Mouse (Mus musculus) thymus, adult 2 months (tissue): ENCODE measurements around the gene Ndufaf2.

ENCODE experiments used
- CTCF ChIP-seq: fragments of 200-500 bp; IDR thresholded peaks from 2 replicates; pipeline ENCODE4 v1.5.1; 2012; ENCODE audit warnings: mild to moderate bottlenecking, control low read depth, low read length, moderate library complexity, borderline replicate concordance; ENCODE audit not compliant: control insufficient read depth, poor library complexity, insufficient read depth; ENCODE audit errors: extremely low read depth
- POLR2A ChIP-seq: fragments of 200-500 bp; IDR thresholded peaks from 2 replicates; pipeline ENCODE4 v1.6.1; 2012; ENCODE audit warnings: mild to moderate bottlenecking, low read length, control low read depth, moderate library complexity; ENCODE audit not compliant: control insufficient read depth, poor library complexity, insufficient read depth; ENCODE audit errors: extremely low read depth

DNA sequence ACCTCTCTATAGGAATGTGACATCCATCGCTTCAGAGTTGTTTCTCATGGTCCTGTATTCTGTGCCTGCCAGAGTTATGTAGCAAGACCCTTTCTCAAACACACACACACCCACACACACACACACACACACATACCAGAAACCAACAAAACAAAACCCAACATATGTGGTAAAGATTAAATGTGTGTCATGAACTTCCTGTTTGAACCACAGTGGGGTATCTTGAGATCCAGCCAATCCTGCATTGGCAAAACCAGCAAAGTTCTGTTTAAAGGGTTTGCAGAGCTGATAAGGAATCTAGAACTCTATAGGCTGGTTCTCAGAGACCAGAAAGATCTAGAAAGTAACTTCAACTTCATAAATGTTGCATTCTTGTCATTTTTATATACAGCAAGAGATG, 11.6 kb upstream of the Ndufaf2 start:
- no peak for TF ChIP-seq POLR2A
- TF ChIP-seq CTCF: no peak
